Mouse (Mus musculus) E14TG2a.4 (cell line): Measurements from ENCODE around the gene Tfcp2.

Experiments
- CTCF ChIP-seq: conservative IDR thresholded peaks from 2 replicates; pipeline ENCODE4 v1.5.1; 2014; ENCODE audit warnings: low read length
- NANOG ChIP-seq: IDR thresholded peaks from 2 replicates; pipeline ENCODE4 v1.6.1; 2014; ENCODE audit warnings: borderline replicate concordance, low read length, mixed read lengths
- POU5F1 ChIP-seq: IDR thresholded peaks from 2 replicates; pipeline ENCODE4 v1.6.1; 2014; ENCODE audit warnings: low read length, borderline replicate concordance

- TF ChIP-seq CTCF (no peak), NANOG (no peak), POU5F1 (no peak)
Observed at GRCm38 (mm10) chr15:100600696-100601272, 49.0 kb upstream of the Tfcp2 start.
